Mouse (Mus musculus): Measurements from ENCODE around the gene Bri3.

Gene Bri3

GRCm38 (mm10) chr5:144234222-144234621 is 10.0 kb upstream of the Bri3 start:
- in situ Hi-C loops (cut with MboI) = loop anchor here (25.0 kb wide), 1 partner anchor 503 kb away; no protein-coding TSS in a partner anchor

GRCm38 (mm10) chr5:144234714-144235113 is 9.5 kb upstream of the Bri3 start:
- in situ Hi-C loops (cut with MboI) = loop anchor here (25.0 kb wide), 1 partner anchor 503 kb away; no protein-coding TSS in a partner anchor

- in situ Hi-C loops (cut with MboI) = loop anchor here (25.0 kb wide), 1 partner anchor 498 kb away; no protein-coding TSS in a partner anchor
These were observed 5.3 kb upstream of the Bri3 start for GRCm38 (mm10) chr5:144238969-144239368.

- in situ Hi-C loops (cut with MboI) = loop anchor here (25.0 kb wide), 1 partner anchor 492 kb away; no protein-coding TSS in a partner anchor
These were observed 1.4 kb downstream of the Bri3 start for GRCm38 (mm10) chr5:144245592-144245991.

- in situ Hi-C loops (cut with MboI) = loop anchor here (25.0 kb wide), 1 partner anchor 491 kb away; no protein-coding TSS in a partner anchor
These were observed 2.4 kb downstream of the Bri3 start for GRCm38 (mm10) chr5:144246669-144247068.

- in situ Hi-C loops (cut with MboI) = loop anchor here (25.0 kb wide), 1 partner anchor 490 kb away; no protein-coding TSS in a partner anchor
These were observed 3.1 kb downstream of the Bri3 start for GRCm38 (mm10) chr5:144247307-144247706.

- in situ Hi-C loops (cut with MboI) = loop anchor here (25.0 kb wide), 1 partner anchor 489 kb away; no protein-coding TSS in a partner anchor
These were observed 3.8 kb downstream of the Bri3 start for GRCm38 (mm10) chr5:144247906-144248585.

GRCm38 (mm10) chr5:144249871-144250270 is 5.6 kb downstream of the Bri3 start:
- in situ Hi-C loops (cut with MboI) = loop anchor here (25.0 kb wide), 1 partner anchor 487 kb away; no protein-coding TSS in a partner anchor

- in situ Hi-C loops (cut with MboI) = no loop called here
These were observed 7.8 kb downstream of the Bri3 start for GRCm38 (mm10) chr5:144251876-144252577.

GRCm38 (mm10) chr5:144253212-144253611 is 9.0 kb downstream of the Bri3 start:
- in situ Hi-C loops (cut with MboI) = no loop called here

GRCm38 (mm10) chr5:144254122-144254810 is 10.0 kb downstream of the Bri3 start:
- in situ Hi-C loops (cut with MboI) = no loop called here

GRCm38 (mm10) chr5:144254811-144255631 is 10.8 kb downstream of the Bri3 start:
- in situ Hi-C loops (cut with MboI) = no loop called here

GRCm38 (mm10) chr5:144255632-144256540 is 11.6 kb downstream of the Bri3 start:
- in situ Hi-C loops (cut with MboI) = no loop called here

- in situ Hi-C loops (cut with MboI) = no loop called here
These were observed 12.3 kb downstream of the Bri3 start for GRCm38 (mm10) chr5:144256541-144256870.

- in situ Hi-C loops (cut with MboI) = no loop called here
These were observed 12.7 kb downstream of the Bri3 start for GRCm38 (mm10) chr5:144256888-144257287.

GRCm38 (mm10) chr5:144257451-144258110 is 13.3 kb downstream of the Bri3 start:
- in situ Hi-C loops (cut with MboI) = no loop called here

- in situ Hi-C loops (cut with MboI) = no loop called here
These were observed 13.9 kb downstream of the Bri3 start for GRCm38 (mm10) chr5:144258131-144258611.

- in situ Hi-C loops (cut with MboI) = no loop called here
These were observed 14.4 kb downstream of the Bri3 start for GRCm38 (mm10) chr5:144258687-144259086.

- in situ Hi-C loops (cut with MboI) = no loop called here
These were observed 15.0 kb downstream of the Bri3 start for GRCm38 (mm10) chr5:144259228-144259627.

- in situ Hi-C loops (cut with MboI) = no loop called here
These were observed 16.2 kb downstream of the Bri3 start for GRCm38 (mm10) chr5:144260464-144260863.
